Mouse (Mus musculus) mature B cell (primary cell): ENCODE measurements around the gene Nup188.

Source experiments
- in situ Hi-C: fragments of 300-500 bp; cut with MboI; formaldehyde crosslinking; loops from 2 replicates; pipeline ENCODE4 v1.14.3; 2019

Gene Nup188

DNA sequence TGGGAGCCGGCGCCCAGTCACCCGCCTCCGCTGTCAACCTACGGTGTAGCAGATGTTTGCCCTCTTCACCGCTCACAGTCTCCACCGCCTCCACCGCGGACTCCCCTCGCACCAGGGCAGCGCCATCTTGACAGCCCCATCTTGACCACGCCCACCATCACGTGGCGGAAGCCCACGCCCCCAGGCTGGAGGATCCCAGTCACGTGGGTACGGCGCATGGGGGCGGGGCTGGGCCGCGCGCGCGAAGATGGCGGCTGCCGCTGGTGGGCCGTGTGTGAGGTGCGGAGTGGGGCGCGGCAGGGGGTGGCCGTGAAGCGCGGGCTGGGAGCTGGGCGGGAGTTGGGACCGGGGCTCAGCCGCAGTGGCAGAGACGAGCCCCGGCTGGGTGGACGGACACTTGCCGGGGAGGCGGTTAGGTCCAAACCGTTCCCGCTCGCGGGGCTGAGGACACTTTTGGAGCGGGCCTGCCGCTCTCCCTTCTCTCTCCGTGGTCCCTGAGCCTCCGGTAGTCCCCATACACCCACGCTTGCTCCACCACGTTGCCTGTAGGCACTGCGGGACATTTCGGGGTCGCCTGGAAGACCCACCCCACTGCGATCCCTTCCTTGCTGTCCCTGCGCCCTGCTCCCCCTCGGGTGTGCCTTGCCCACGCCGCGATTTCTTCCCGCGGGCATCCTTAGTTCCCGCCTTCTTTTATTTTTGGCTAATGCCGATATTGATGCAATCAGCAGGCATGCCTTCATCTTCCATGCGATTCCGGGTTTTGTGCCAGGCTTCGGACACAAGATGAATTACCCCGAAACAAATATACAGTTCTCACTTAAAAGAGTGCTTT lies at the start of gene Nup188, which contains the start of gene Dolk:
TSS of gene Nup188 (plus strand) at position 206 of the 835 bp plus-strand sequence.
TSS of gene Dolk (minus strand) at position 143 of the 835 bp plus-strand sequence.
- in situ Hi-C loops, result no loop called here

DNA sequence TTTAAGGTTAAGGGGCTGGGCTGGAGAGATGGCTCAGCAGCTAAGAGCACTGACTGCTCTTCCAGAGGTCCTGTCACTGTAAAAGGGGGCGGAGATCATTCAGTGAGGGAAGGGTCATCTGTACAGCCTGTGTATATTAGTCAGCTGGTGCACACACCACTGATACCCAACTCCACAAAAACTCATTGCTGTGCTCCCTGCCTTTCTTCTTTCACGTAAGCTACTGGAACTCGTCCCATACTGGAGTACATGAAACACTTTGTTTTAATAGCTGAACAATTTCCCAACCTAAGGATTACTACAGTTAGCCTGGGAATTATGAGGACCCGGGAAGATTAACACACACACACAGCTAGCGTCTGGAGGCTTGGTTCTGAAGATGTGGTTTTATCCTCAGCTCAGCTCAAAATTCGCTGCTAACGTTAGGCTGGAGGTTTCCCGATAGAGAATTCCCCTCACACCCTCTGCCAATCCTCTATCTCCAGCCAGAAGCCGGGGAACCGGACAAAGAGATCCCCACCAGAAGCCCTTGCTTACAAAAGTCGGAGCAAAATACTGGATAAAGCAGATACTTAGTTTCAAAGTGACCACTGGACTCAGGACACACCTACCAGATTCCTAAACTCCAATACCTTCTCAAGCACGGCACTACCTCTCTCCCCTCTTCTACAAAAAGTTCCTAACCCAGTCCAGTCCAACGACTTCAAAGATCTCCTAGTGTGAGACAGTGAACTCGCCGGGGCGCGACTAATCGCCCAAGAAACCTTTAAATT lies 49.6 kb upstream of the Nup188 start:
- in situ Hi-C loops, result no loop called here

- in situ Hi-C loops, result no loop called here
Measured at GRCm38 (mm10) chr2:30237199-30237880, 48.9 kb upstream of the Nup188 start, which contains the start of gene Lrrc8a. TSS of gene Lrrc8a (plus strand) at chr2:30237715.

DNA sequence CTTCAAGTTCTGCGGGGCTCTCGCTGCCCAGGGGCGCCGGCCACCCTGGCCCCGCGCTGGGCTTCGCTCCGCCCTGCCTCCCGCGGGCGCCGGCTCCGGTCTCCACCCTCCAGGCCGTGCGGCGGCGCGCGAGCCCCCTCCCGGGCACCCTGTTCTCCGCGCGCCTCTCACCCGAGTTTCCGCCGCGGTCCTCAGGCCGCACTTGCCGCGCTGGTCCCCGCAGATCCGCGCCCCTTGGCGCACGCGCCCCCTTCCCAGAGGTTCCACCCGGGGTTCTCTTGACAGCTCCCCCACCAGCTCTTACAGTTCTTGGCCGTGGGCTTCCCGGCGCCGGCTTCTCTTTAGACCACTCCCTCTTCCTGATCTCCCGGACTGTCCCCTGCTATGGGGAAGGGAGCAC lies 48.3 kb upstream of the Nup188 start:
- in situ Hi-C loops, result no loop called here

- in situ Hi-C loops, result no loop called here
Measured at GRCm38 (mm10) chr2:30238906-30239465, 47.2 kb upstream of the Nup188 start.

DNA sequence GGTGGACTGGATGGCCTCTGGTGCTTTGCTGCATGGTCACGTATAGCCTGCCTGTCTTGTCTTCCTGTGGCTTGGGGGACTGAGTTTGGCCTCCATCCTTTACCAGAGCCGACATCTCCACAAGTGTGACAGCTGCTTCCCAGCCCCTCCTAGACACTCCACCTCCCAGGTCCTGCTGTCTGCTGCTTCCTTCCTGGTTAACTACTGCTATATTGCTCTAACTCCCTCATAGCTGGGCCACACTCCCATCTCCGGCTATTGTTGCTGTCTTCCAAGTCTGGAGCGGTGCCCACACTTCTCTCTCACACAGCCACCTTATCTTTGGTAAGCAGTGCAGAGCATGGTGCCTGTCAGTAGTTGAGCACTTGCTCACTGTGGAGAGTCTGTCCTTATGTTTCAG lies 46.4 kb upstream of the Nup188 start:
- in situ Hi-C loops, result no loop called here

GRCm38 (mm10) chr2:30240267-30240666 lies 45.9 kb upstream of the Nup188 start, which contains the start of gene Gm28035:
TSS of gene Gm28035 (plus strand) at chr2:30240567.
- in situ Hi-C loops, result no loop called here

- in situ Hi-C loops, result no loop called here
Measured at GRCm38 (mm10) chr2:30242509-30242908, 43.7 kb upstream of the Nup188 start.

DNA sequence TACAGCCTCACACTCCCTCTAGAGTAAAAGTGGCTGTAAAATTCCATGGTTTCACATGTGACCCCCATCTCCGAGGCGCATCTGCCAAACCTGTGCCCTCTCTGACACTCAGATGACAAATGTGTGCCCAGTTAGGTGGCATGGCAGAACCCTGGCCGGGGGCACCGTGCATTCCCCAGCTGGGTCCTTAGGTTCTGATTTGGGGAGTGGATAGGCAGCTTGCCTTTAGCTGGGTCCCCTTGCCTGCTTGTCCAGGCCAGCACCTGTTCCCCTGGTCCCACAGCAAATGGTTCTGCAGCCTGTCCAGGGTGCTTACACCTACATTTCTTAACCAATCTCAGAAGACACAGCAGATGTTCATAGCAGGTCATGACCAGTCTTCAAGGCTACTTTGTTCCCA lies 42.8 kb upstream of the Nup188 start:
- in situ Hi-C loops, result no loop called here

DNA sequence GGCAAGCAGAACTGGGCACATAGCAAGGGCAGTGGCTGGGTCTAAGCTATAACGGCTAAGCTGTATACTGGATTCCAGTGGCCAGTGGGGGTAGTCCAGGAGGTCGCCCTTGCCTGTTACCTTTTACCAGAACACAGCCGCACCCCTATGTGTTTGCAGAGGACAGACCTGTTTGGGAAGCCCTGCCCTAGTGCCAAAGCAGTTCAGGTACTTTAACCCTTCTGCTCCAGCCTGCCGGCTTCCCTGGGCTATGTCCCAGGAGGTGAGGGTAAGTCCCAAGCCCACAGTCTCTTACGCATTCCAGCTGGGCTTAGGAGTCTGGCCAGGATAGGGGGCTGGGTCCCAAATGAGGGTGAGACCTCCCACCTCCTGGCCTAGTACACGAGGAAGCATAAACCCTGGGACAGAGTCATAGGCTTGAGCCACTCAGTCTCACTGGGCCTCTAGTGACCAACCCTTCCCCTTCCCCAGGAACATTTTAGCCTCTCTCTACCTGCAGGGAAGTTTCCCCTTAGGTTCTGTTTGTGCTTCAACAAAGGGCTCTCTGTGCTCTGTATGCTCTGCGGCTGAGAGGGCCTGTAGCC lies 41.5 kb upstream of the Nup188 start:
- in situ Hi-C loops, result no loop called here

DNA sequence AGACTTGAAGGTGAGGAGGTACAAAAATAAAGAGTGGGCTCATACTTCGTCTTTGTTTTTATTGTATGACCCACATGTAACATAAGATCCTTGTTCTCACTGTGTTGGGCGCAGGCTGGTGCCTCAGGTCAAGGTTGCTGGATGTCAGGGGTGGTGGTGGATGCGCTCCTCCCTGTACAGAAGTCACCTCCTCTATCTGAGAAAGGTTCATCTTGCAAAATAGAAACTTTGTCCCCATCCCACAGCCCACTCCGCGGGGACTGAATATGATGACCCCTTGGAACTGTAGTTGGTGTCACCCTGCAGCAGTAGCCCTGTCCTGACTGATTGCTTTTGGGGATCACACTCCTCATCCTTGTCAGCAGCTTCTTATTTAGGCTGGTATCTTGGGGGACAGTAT lies 39.2 kb upstream of the Nup188 start:
- in situ Hi-C loops, result no loop called here

- in situ Hi-C loops, result no loop called here
Measured at GRCm38 (mm10) chr2:30247681-30248080, 38.5 kb upstream of the Nup188 start.

DNA sequence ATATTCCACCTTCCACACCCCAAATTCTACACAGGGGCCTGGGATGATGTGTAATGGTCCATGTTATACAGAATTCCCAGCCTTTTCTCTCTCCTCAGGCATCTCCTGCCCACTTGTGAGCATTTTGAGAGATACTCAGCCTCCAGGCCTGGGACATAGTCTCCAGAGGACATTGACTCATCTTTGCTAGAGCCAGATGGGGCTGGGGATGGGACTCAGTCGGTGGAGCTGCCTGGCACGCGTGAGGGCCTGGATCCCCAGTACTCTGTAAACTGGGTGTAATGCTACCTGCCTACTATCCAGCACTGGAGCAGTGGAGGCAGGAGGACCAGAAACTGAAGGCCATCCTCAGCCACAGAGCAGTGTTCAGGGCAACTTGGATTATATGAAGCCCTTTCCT lies 37.0 kb upstream of the Nup188 start:
- in situ Hi-C loops, result no loop called here

- in situ Hi-C loops, result no loop called here
Measured at GRCm38 (mm10) chr2:30250166-30251128, 35.8 kb upstream of the Nup188 start.

GRCm38 (mm10) chr2:30251417-30252104 lies 34.6 kb upstream of the Nup188 start:
- in situ Hi-C loops, result no loop called here

DNA sequence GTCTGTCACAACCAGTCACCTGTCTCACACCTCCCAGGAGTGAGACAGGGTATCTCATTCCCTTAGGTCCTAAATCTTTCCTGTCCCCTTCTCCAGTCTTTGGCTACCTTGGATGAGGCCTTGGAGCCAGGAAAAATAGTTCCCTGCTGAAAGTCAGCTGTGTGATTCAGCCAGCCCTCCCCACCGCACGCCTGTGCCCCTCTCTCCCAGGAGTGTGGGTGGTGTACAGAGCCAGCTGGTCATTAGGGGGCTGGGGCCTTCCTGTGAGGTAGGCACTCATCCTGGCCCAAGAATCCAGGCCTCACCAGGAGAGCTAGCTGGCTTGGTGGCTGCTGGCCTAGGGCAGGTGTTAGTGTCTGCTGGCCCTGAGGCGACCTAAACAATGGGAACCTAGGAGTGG lies 33.7 kb upstream of the Nup188 start:
- in situ Hi-C loops, result no loop called here

DNA sequence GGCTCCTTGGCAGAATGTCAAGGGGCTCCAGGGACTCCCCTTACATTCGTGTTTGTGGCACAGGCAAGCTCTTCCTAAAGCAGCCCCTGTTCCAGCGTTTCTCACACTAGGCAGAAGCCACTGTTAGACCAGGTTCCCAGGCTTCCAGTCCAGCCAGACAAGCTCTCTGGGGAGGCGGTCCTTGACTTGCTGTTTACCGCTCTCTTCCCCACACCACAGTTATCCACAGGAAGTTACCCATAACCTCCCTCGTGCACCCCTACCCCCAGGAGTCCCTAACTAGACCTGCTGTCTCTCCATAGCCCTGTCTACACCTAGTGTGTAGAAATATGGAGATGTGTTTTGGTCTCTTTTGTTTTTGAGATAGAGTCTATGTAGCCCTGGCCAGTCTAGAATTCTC lies 32.4 kb upstream of the Nup188 start:
- in situ Hi-C loops, result no loop called here

GRCm38 (mm10) chr2:30255631-30256395 lies 30.4 kb upstream of the Nup188 start:
- in situ Hi-C loops, result no loop called here
